Comparison of ENCODE assay signal across 22 mouse cellular contexts in the genomic region with DNA sequence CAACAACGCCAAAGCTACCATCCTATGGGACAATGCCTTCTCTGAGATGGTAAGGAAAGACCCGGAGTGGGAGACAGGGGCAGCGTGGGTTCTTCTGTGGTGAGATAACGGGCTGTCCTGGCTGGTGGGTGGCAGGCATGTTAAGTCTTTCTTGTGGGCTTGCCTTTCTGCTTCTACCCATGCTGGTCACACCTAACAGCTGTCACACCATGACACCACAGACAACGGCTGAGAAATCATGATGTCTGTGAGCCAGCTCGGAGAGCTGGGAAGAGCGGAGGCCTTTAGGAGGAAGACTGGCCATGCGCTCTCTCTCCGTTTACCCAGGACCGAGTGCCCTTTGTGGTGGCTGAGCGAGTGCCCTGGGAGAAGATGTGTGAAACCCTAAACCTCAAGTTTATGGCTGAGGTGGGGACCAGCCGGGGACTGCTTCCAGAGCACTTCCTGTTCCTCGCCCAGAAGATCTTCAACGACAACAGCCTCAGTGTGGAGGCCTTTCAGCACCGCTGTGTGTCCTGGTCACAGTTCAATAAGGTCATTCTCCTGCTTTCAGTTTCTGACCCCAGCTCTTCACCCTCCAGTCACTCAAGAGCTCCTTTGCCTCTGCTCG. TPM values are rescaled to one million over a fixed set of nuclear protein-coding genes. Genes with fewer than 3 reads are reported as not detected.
DNase-seq lines count a peak whose midpoint lies in the region; ATAC-seq and TF ChIP-seq lines count a peak whose summit lies in the region.
"Had no signal": no experiment of that assay in that cellular context is flagged by ENCODE, and none has a peak within 500 bp of the region (broad histone marks: within the 10 kb centered on the region; RNA-seq: fewer than 3 reads in every experiment).

No protein-coding gene starts in this region.

- peak; percentile 14 for DNase-seq in gastrocnemius, adult 2 months
- DNase-seq in gastrocnemius, postnatal 10 days: no peak
- peak; percentile 64 for DNase-seq in 416B (ENCODE audit: low read depth)
- peak; percentile 49 for DNase-seq in induced T-regulatory cell, adult 2 months (ENCODE audit: low read depth)
- peak; percentile 65 to 80 for DNase-seq in natural killer cell, adult 2 months (ENCODE audit: low spot score in 2 of 2)
- no peak for DNase-seq in T-cell, adult 2 months (ENCODE audit: low spot score)
- no peak for DNase-seq in urinary bladder, adult 2 months (ENCODE audit: low spot score)
- DNase-seq: cerebellum, adult 18-20 months; cerebellum, postnatal 25 days; gastrocnemius, postnatal 14 days; kidney, adult 8-10 months; lung, postnatal 10 days; right cerebral cortex, adult 18-20 months; thymus, adult 18-20 months had no signal

- no peak overlapping the region for H3K4me3 ChIP-seq in gastrocnemius, adult 2 months
- H3K4me3 ChIP-seq in midbrain, embryonic 15.5 days: no peak overlapping the region
- H3K4me3 ChIP-seq: forebrain, embryonic 10.5 days; hindbrain, embryonic 13.5 days; limb, embryonic 15.5 days; megakaryocyte, embryonic 14.5 days; neural tube, embryonic 12.5 days; stomach, embryonic 15.5 days had no signal

- H3K27me3 ChIP-seq in midbrain, embryonic 15.5 days (replicated peaks): peaks cover 1% of the 10 kb centered on the region; the same call in 1 of the 2 replicates
- H3K27me3 ChIP-seq: limb, embryonic 15.5 days; megakaryocyte, embryonic 14.5 days; stomach, embryonic 15.5 days had no signal

- ATAC-seq in midbrain, embryonic 15.5 days (replicated peaks): no peak

- no peaks in the 10 kb centered on the region for H3K4me1 ChIP-seq in midbrain, embryonic 15.5 days
- H3K4me1 ChIP-seq: hindbrain, embryonic 13.5 days; neural tube, embryonic 12.5 days had no signal

- WGBS in midbrain, embryonic 15.5 days: 80% methylated on average over 16 of the region's 16 CpGs

- H3K9me3 ChIP-seq in midbrain, embryonic 15.5 days: no peaks in the 10 kb centered on the region
- H3K9me3 ChIP-seq: forebrain, embryonic 10.5 days; G1E; hindbrain, embryonic 13.5 days; limb, embryonic 15.5 days; megakaryocyte, embryonic 14.5 days; neural tube, embryonic 12.5 days; stomach, embryonic 15.5 days had no signal

- H3K9ac ChIP-seq in midbrain, embryonic 15.5 days: no peak overlapping the region
- H3K9ac ChIP-seq: hindbrain, embryonic 13.5 days; limb, embryonic 15.5 days; neural tube, embryonic 12.5 days; stomach, embryonic 15.5 days had no signal

- no peak for TF ChIP-seq CTCF in gastrocnemius, adult 2 months (IDR thresholded peaks at IDR 0.05)

- no peak overlapping the region for H3K4me2 ChIP-seq in midbrain, embryonic 15.5 days
- H3K4me2 ChIP-seq: hindbrain, embryonic 13.5 days; limb, embryonic 15.5 days; neural tube, embryonic 12.5 days; stomach, embryonic 15.5 days had no signal

- intact Hi-C loops in gastrocnemius, adult 2 months (cut with DNase I): no loop called here

- no peaks in the 10 kb centered on the region for H3K36me3 ChIP-seq in midbrain, embryonic 15.5 days (replicated peaks)
- H3K36me3 ChIP-seq: forebrain, embryonic 10.5 days; hindbrain, embryonic 13.5 days; neural tube, embryonic 12.5 days had no signal

- no peak overlapping the region for H3K27ac ChIP-seq in gastrocnemius, adult 2 months
- H3K27ac ChIP-seq in midbrain, embryonic 15.5 days: no peak overlapping the region
- H3K27ac ChIP-seq: forebrain, embryonic 10.5 days; hindbrain, embryonic 13.5 days; limb, embryonic 15.5 days; neural tube, embryonic 12.5 days; stomach, embryonic 15.5 days had no signal

RNA-seq across cellular contexts. Expression of gene Nemp1, which starts 11.6 kb away (rescaled TPM):
- total RNA-seq in gastrocnemius, adult 2 months (2021): 1 to 10 TPM; 1.5 to 2.1 TPM
- total RNA-seq in gastrocnemius, postnatal 10 days (2021): 1 to 10 TPM; 2.8 to 5.3 TPM
- 8.3 and 9.1 TPM in 2 replicates for polyA plus RNA-seq in urinary bladder, adult 2 months (2012; rRNA removed)
- polyA plus RNA-seq in midbrain, embryonic 15.5 days (2015; fragmentation: Nextera tagmentation; extraction: Ambion mirVana): 3.3 and 3.7 TPM in 2 replicates

RNA-seq across cellular contexts. Expression of gene Stat6, which starts 12.3 kb away (rescaled TPM):
- total RNA-seq in gastrocnemius, adult 2 months (2021): 10 to 100 TPM; 17.1 to 18.9 TPM
- 10 to 100 TPM; 15.8 to 24.4 TPM for total RNA-seq in gastrocnemius, postnatal 10 days (2021)
- polyA plus RNA-seq in urinary bladder, adult 2 months (2012; rRNA removed): 78.1 and 88.7 TPM in 2 replicates
- 5.8 and 5.9 TPM in 2 replicates for polyA plus RNA-seq in midbrain, embryonic 15.5 days (2015; fragmentation: Nextera tagmentation; extraction: Ambion mirVana)

RNA-seq across cellular contexts. Expression of gene Nab2, which starts 13.3 kb away (rescaled TPM):
- 1 to 10 TPM; 2.8 to 3.2 TPM for total RNA-seq in gastrocnemius, adult 2 months (2021)
- 10 to 100 TPM in 1 of 2 experiments, 1 to 10 TPM in 1; 7.0 to 13.2 TPM for total RNA-seq in gastrocnemius, postnatal 10 days (2021)
- polyA plus RNA-seq in urinary bladder, adult 2 months (2012; rRNA removed): 27.5 and 29.1 TPM in 2 replicates
- polyA plus RNA-seq in midbrain, embryonic 15.5 days (2015; fragmentation: Nextera tagmentation; extraction: Ambion mirVana): 1.9 and 2.6 TPM in 2 replicates

RNA-seq across cellular contexts. Expression of gene Lrp1, which starts 34.1 kb away (rescaled TPM):
- total RNA-seq in gastrocnemius, adult 2 months (2021): 10 to 100 TPM; 34.6 to 71.3 TPM
- total RNA-seq in gastrocnemius, postnatal 10 days (2021): 100 to 1,000 TPM; 105 to 132 TPM
- polyA plus RNA-seq in urinary bladder, adult 2 months (2012; rRNA removed): 242 and 366 TPM in 2 replicates
- polyA plus RNA-seq in midbrain, embryonic 15.5 days (2015; fragmentation: Nextera tagmentation; extraction: Ambion mirVana): 117 and 119 TPM in 2 replicates

RNA-seq across cellular contexts. Expression of gene Myo1a, which starts 49.9 kb away (rescaled TPM):
- not detected for total RNA-seq in gastrocnemius, adult 2 months (2021)
- under 1 TPM; 0.21 to 0.54 TPM for total RNA-seq in gastrocnemius, postnatal 10 days (2021)
- 0.22 and 0.39 TPM in 2 replicates for polyA plus RNA-seq in urinary bladder, adult 2 months (2012; rRNA removed)
- 0.25 and 0.46 TPM in 2 replicates for polyA plus RNA-seq in midbrain, embryonic 15.5 days (2015; fragmentation: Nextera tagmentation; extraction: Ambion mirVana)

Comparison
In these comparisons a context has a peak if more than half of its experiments do, and no peak if none do; other contexts are left out.
1. DNase-seq: peak in gastrocnemius, adult 2 months (single experiment), 416B (single experiment), induced T-regulatory cell, adult 2 months (single experiment) and natural killer cell, adult 2 months (2 of 2); none in gastrocnemius, postnatal 10 days (single experiment), T-cell, adult 2 months (single experiment) and urinary bladder, adult 2 months (single experiment).